Mouse (Mus musculus) myocyte (in vitro differentiated cells): ENCODE results near the gene Commd1.

Experiments used
- E2F4 ChIP-seq: IDR thresholded peaks from one replicate; pipeline ENCODE4 v1.6.1; 2011; ENCODE audit warnings: mild to moderate bottlenecking, control low read depth, moderate library complexity; ENCODE audit not compliant: insufficient read depth
- MAX ChIP-seq: IDR thresholded peaks from one replicate; pipeline ENCODE4 v1.6.1; 2011; ENCODE audit warnings: low read depth, mild to moderate bottlenecking, control low read depth
- MYOD1 ChIP-seq, 3 experiments: IDR thresholded peaks; one replicate each; pipeline ENCODE4 v1.6.1; 2011; ENCODE audit warnings: control low read depth in 2 of 3, low read depth in 2 of 3, mild to moderate bottlenecking in 2 of 3, moderate library complexity in 1 of 3; ENCODE audit not compliant: insufficient read length in 2 of 3, control insufficient read depth in 1 of 3
- MYOG ChIP-seq, 3 experiments: IDR thresholded peaks; one replicate each; pipeline ENCODE4 v1.6.1; 2011; ENCODE audit warnings: control low read depth in 2 of 3, low read depth in 2 of 3, mild to moderate bottlenecking in 2 of 3; ENCODE audit not compliant: insufficient read length in 2 of 3, control insufficient read depth in 1 of 3, insufficient read depth in 1 of 3
- POLR2A ChIP-seq: IDR thresholded peaks from one replicate; pipeline ENCODE4 v1.6.1; 2011; ENCODE audit warnings: low read depth, mild to moderate bottlenecking, control low read depth, moderate library complexity; ENCODE audit not compliant: insufficient read length
- POLR2AphosphoS2 ChIP-seq: IDR thresholded peaks from one replicate; pipeline ENCODE4 v1.6.1; 2011; ENCODE audit warnings: low read depth, control low read depth; ENCODE audit not compliant: insufficient read length
- TCF12 ChIP-seq: IDR thresholded peaks from one replicate; pipeline ENCODE4 v1.6.1; 2011; ENCODE audit warnings: mild to moderate bottlenecking, control low read depth; ENCODE audit not compliant: poor library complexity, insufficient read depth, severe bottlenecking
- TCF3 ChIP-seq: IDR thresholded peaks from one replicate; pipeline ENCODE4 v1.6.1; 2011; ENCODE audit warnings: low read depth, control low read depth; ENCODE audit not compliant: insufficient read length
- USF1 ChIP-seq: IDR thresholded peaks from one replicate; pipeline ENCODE4 v1.6.1; 2011; ENCODE audit warnings: low read depth, mild to moderate bottlenecking, control low read depth, moderate library complexity

DNA sequence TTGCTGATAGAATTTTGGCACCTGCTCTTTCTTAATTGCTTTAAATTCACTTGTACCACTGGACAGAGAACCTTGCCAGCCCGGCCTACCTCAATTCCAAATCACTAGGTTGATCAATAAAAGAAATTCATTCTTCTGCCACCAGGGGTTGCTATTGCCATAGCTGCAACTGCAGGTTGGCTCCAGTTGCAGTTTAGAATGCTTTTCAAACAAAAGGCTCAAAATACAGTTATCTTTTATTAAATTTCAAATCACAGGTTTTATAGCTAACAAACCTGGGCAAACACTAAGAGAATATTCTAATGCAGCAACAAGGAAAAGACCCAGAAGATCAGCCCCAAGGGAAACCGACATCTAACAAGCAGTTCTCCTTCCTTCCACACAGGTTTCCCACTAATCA, 5.2 kb upstream of the Commd1 start:
- TF ChIP-seq USF1 (no peak), POLR2A (no peak), POLR2AphosphoS2 (no peak), MYOD1 (IDR thresholded peaks at IDR 0.05; ENCODE audit: control insufficient read depth in 1 of 3, insufficient read length in 2 of 3, low read depth in 2 of 3) (no peak), MAX (no peak), E2F4 (no peak), TCF12 (no peak), MYOG (IDR thresholded peaks at IDR 0.05; ENCODE audit: control insufficient read depth in 1 of 3, insufficient read depth in 1 of 3, insufficient read length in 2 of 3, low read depth in 2 of 3) (no peak), TCF3 (no peak)
